Mouse (Mus musculus) pancreas, adult 10 weeks (tissue): Measurements from ENCODE around the gene Spast. TPM values are rescaled to one million over a fixed set of nuclear protein-coding genes. Genes with fewer than 3 reads are reported as not detected.

Experiments
- polyA plus RNA-seq: library from polyadenylated mRNA; stranded (reverse); fragments of 350-450 nt; fragmentation: Illumina TruSeq; extraction: RNeasy Lipid Tissue Mini Kit (QIAGEN cat#74804); gene quantifications from one replicate; pipeline ENCODE4 v1.2.3, GENCODE M21; 2015; ENCODE audit warnings: low read depth, low replicate concordance; ENCODE audit not compliant: insufficient read depth

Gene Spast
- polyA plus RNA-seq: 4.0 TPM

GRCm38 (mm10) chr17:74338937-74339804 is at the start of gene Spast:
Spast (plus strand) TSS chr17:74338987.

GRCm38 (mm10) chr17:74295026-74295970 is 43.5 kb upstream of the Spast start, which contains the start of gene Memo1:
Memo1 (minus strand) TSS chr17:74295521.

GRCm38 (mm10) chr17:74323844-74324243 is 14.9 kb upstream of the Spast start, which contains the start of gene Dpy30:
Dpy30 (minus strand) TSS chr17:74323944.

GRCm38 (mm10) chr17:74395383-74396065 is 56.7 kb downstream of the Spast start, which contains the start of gene Slc30a6:
Slc30a6 (plus strand) TSS chr17:74395608.

Other genes with a start within 250 kb of the Spast start
- 6.9 TPM for gene Memo1, start 43.5 kb upstream of the Spast start, polyA plus RNA-seq
- 10.4 TPM for gene Dpy30, start 15.0 kb upstream of the Spast start, polyA plus RNA-seq
- gene Slc30a6, start 56.6 kb downstream of the Spast start, polyA plus RNA-seq: 8.1 TPM
- gene Nlrc4, start 120.2 kb downstream of the Spast start, polyA plus RNA-seq: 0.22 TPM
- 9.6 TPM for gene Yipf4, start 150.5 kb downstream of the Spast start, polyA plus RNA-seq
- gene Birc6, start 189.3 kb downstream of the Spast start, polyA plus RNA-seq: 23.5 TPM